Mouse (Mus musculus) brain, adult 2 months (tissue): ENCODE results near the gene Tdgf1.

Experiments
- DNase-seq: peaks from one replicate; pipeline ENCODE4 v3.0.0; 2011; ENCODE audit warnings: low read depth, low spot score

Gene Tdgf1

DNA sequence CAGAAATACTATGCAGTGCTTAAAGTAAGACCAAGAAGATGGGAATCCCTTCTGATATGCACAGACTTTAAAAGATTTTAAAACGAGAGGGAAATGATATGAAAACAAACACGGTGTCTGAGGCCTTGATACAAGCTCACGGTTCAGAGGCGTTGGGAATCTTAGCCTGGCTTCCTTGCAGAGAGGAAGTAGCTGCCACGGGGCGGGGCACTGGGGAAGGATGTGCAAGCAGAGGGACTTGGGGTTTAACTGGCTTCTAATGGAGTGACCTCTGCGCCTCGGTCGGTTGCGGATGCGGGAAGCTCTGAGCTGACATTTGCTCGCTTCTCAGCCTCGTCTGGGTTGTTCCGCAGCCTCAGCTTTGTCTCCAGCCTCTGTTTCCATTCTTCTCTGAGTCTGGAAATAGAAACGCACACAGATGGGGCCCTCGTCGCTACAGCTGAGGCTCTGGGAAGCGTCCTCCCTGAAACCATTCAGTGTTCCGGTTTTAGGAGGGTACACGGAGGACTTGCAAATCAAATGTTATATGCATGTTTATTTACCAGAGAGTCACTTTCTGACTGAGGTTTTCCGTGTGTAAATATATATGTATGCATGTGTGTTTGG lies 31.2 kb downstream of the Tdgf1 start:
- peak; percentile 37 for DNase-seq

DNA sequence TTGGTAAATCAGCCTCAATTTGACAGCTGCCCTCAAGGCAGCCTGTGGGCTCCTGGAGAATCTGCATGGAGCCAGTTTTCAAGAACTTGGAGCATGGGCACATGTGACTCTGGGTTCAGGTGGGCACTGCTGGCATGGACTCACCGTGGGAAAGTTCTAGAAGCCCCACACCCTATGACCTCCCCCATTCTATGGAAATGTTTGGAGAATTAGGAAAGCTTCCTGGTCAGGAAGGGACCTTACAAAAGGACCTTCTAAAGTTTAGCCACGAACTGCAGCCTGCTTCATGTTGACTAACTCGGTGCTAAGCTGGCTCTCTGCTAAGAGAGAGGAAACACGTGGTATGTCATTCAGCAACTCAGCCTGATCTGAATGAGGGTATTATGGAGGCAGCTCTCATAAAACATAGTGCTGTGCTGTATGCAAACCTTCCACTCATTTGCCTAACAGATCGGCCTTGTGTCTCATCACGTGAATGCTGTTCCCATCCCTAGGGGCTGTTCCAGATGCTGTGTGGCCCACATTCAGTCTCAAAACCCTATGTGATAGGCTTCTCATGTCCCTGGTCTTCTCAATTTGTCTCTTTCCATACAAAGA lies 36.5 kb downstream of the Tdgf1 start:
- peak; percentile 73 for DNase-seq

DNA sequence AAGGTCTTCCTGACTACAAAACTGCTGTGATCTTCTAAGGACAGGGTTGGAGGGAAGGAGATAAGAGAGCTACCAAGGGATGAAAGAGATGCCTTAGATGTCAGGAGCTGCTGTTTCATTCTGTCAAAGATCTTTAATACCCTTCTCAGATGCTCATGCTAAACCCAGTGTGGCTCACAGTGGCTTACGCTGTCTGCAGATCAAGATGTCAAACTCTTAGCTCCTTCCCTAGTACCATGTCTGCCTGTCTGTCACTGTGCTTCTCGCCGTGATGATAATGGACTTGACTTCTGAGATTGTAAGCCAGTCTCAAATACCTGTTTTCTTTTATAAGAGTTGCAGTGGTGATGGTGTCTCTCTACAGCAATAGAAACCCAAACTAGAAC lies 37.3 kb downstream of the Tdgf1 start:
- no peak for DNase-seq

DNA sequence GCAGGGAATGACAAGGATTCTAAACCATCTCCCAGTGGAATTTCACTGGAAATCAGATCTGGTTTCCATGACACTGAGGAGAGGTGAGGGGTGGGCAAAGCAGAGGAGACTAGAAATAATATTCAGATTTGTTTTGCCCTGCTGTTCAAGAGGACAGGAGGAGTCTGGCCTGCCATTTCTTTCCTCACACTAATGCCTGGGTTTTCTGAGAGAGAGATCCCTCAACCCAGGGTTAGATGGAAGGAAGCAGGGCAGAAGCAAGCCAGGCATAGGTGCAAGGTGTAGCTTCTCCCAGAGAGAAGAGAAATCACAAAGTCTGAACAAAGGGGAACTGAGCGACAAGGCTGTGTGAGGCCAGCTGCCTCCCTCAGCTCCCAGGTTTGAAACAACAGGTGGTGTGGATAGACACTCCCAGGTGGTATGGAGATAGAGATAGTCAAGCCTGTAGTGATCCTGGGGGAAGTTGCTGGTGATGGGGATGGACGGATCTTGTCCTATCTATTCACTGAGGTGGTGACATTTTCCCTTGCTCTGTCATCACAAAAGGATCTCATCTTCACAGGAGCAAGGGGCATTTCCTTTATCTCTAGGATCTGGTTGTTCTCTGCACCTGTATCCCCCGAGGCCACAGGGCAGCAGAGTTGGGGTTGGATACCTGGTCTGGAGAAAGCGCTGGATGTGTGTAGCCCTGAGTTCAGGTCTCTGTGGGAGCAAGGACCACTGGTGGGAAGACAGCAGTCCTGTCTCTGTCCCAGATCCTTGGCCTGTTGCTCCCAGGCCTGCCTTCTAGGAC lies 37.9 kb downstream of the Tdgf1 start:
- DNase-seq = no peak

DNA sequence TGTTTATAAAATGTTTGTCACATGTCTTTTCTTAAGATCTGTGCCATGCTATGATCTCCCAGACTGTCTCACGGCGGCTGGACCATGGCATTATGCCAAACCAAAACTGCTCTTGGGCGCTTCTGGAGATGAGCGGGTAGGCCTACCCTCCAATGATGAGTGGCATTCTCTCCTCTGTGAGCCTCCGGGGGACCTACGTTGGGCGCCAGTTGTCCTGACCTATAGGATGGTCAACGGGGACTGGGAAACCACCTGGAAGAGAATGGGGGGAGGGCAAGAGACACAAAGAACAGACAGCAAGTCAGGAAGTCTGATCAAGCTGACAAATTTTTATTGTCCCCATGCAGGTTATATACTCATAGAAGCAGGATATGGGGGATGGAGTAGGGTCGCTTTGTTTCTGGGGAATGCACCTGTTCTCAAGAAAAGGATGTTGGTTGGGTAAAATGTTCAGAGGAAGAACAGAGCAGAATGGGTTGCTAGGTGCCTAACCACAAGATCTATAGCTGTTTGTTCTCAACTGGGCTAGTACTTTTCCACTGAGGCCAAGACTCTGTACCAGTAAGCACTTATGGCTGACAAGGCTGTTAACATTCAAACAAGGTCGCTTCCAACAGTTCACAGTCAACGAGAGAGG lies 38.6 kb downstream of the Tdgf1 start:
- DNase-seq = no peak

DNA sequence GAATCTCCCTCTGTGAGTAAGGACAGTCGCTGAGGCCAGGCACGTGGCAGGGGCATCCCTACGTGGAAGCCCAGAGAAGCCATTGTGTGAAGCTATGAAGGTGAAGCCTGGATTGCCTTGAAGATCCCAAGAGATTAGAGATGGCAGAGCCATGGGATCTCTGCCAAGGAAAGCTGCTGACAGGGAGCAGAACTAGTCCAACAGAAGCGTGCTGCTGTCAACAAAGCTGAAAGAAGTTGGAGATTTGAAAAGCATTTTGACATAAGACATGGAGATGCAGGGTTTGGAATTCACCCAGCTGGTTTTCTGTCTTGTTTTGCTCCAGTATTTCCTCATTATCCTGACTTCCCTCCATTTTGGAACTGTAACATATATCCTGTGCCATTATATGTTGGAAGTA lies 43.7 kb downstream of the Tdgf1 start:
- no peak for DNase-seq

DNA sequence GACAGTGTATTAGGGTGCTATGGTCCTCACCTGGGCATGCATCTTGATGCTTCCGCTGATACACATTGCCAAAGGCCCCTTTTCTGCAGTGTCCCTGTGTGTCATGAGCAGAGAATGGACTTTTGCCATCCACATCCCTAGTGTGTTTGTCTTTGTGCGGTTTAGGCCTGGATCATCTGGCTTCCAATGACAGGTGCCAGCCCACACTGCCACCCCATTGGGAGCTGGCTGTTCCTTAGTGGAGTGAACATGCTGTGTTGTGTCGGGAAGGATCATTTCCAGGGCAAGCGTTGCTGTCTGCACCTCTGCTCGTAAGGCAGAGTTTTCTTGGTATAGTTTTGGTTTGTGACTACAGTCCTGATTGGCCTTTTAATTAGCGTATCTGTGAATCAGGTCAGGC lies 44.8 kb downstream of the Tdgf1 start:
- no peak for DNase-seq

DNA sequence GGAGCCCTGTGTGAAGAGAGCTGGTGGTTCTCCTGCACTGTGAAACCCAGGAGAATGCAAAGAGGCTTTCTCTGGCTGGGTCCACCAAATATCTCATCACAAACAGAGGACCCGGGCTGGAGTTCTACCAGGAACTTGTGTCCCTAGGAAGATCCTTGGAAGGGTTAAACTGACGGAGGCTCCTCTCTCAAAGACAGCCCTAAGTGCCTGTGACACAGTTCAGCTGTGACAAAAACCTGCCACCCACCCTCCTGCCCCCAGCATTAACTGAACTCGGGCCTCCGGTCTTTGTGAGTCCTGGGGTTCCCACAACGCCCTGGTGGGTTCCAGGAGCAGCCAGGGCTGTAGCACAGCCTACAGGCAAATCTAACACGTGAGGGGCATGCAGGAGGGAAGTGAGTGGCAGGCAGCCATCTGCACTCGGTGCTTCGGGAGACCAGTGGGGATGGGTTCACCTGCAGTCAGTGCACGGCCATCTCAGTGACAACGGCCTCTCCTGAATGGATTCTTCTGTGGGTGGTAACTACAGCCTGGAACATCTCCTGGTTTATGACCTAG lies 46.4 kb downstream of the Tdgf1 start:
- DNase-seq = no peak

DNA sequence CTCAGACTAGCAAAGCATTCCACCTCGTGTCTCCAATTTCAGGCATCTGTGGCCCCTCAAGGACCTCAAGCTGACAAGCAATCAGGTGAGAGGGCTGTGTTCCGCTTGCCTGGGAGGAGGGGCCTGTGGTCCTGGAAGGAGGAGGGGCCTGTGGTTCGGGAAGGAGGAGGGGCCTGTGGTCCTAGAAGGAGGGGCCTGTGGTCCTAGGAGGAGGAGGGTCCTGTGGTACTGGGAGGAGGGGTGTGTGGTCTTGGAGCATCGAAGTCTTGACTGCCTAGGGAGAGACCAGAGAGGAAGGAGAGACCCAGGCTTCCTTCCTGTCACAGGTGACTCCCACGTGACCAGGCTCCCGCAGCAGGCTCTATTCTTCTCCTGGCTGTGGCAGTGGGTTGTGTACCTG lies 49.4 kb downstream of the Tdgf1 start:
- no peak for DNase-seq

DNA sequence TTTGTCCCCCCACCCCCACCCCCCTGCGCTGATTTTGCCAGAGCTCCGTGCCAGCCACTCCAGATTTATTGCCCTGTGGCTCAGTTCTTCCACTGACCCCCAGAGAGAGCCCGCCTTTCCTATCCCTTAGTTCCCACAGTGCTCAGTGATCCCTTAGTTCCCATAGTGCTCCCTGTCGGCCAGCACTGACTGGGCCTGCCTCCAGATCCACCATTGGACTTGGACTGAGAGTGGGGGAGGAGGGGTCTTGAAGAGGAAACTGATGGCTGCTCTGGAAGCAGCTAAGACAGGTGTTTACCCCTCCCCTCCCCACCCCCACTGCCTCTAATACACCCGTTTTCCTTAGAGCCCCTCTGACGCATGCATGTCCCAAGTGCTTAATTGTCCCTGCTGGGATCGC lies 50.0 kb downstream of the Tdgf1 start:
- DNase-seq = no peak

DNA sequence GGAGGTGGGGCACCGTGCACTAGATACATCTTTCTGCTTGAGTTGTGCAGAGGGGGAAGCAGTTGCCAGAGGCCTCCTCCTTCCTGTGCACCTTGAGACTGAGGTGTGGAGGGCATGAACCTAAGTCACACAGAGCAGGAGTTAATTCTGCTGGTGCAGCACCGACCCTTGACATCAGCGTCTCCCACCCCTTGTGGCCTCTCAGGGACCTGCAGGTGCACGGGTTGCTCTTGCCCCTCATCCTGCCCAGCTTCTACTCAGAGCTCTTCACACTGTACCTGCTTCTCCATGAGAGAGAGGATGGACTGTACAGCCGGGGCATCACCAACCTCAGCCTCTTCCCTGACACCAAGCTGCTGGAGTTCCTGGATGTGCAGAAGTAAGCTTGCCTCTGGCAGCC lies 50.5 kb downstream of the Tdgf1 start:
- DNase-seq = no peak

DNA sequence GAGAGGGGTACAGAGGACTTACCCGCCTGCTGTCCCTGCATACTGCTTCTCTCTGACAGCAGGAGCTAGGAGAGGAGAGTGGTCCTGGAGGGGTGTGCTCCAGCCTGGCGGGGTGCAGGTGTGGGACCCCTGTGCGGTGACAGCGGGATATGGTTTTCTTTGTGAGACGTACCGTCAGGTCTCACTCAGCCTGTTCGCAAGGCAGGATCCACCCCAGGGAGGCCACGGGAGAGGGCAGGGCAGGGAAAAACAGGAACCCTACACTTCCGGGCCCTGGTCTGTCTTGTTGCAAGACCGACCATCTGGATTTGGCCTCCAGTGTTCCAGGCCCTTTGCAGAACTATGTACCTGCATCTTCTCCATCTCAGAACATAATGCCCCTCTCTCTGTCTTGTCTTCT lies 52.5 kb downstream of the Tdgf1 start:
- no peak for DNase-seq

DNA sequence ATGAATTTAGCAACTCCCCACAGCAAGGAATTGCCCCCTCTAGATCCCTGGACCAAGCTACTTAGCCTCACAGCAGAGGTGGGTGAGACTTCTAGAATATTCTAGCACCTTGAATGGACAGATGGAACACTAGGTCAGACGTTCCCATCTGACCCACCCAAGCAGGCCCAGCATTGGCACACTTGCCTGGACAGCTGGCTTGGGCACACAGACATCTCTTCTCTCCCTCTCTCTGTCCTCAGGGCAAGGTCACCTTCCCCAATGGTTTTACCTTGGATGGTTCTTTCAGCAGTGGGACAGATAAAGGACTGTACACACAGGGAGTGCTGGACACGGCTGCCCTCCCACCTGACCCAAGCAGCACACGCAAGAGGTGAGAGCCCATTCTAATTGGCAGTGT lies 53.4 kb downstream of the Tdgf1 start:
- peak; percentile 23 for DNase-seq

DNA sequence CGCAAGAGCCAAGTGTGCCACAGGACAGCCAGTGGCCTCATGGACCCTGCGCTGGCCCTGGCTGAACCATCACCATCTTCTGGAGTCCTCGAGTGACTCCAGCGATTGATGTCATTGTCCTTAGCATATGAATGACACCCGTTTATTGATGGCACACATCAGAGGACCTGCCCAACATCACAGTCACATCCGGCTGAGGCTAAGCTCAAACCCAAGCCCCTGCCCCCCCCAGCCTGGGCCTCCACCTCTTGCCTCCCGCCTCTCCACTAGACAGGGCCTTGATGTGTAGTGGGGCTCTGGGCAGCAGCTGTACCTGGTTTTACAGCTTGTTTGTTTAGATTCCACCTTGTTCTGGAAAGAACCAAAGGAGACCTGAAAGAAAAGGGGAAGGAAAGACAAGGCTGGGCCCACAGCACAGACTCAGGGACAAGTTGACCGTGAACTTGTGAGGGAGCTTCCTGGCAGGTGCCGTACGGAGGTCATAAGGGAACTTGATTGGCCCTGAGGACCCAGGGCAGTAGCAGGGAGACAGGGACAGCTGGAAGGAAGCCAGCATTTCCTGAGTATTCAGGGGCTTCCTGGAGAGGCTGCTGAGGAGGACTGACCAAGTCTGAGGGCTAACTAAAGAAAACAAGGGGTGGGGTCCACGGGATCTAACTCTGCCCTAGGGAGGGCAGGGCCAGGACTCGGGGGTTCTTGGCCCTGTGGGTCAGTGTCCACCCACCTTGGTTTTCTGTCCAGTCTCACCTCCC lies 54.7 kb downstream of the Tdgf1 start:
- DNase-seq = no peak

DNA sequence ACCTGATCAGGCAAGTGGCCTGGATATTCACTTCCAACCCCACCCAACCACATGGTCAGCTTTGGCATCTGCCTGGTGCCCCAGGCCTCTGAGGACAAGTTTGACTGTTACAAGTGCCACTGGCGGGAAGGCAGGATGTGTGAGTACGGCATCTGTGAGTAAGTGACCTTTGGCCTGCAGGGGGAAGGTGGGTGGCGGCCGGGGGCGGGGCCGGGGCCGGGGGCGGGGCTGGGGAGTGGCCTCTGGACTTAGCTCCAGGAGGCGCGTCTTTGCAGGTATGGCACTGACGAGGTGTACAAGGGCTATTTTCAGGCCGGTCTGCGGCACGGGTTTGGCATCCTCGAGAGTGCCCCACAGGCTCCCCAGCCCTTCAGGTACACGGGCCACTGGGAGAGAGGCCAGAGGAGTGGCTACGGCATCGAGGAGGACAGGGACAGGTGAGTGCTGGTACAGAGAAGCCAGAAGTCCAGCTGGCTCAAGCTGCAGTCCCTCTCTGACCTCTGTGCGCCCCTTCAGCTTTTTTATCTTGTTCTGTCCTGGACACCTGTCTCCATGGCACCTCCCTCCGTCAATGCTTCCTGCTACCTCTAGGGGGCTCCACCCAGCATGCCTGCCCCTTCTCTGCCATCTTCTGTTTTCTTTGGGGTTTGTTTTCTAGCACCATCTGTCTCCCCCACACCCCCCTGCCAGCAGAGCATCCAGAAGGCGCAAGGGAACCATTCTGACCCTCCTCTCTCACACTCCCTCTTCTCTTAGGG lies 55.8 kb downstream of the Tdgf1 start:
- no peak for DNase-seq
